Mouse (Mus musculus): ENCODE measurements around the gene Exoc4. TPM values are rescaled to one million over a fixed set of nuclear protein-coding genes. Genes with fewer than 3 reads are reported as not detected.

Gene Exoc4
- polyA plus RNA-seq (2014; fragmentation: Illumina TruSeq; extraction: RNeasy Lipid Tissue Mini Kit (QIAGEN cat#74804); ENCODE audit: low read depth, low replicate concordance), result 16.4 TPM

DNA sequence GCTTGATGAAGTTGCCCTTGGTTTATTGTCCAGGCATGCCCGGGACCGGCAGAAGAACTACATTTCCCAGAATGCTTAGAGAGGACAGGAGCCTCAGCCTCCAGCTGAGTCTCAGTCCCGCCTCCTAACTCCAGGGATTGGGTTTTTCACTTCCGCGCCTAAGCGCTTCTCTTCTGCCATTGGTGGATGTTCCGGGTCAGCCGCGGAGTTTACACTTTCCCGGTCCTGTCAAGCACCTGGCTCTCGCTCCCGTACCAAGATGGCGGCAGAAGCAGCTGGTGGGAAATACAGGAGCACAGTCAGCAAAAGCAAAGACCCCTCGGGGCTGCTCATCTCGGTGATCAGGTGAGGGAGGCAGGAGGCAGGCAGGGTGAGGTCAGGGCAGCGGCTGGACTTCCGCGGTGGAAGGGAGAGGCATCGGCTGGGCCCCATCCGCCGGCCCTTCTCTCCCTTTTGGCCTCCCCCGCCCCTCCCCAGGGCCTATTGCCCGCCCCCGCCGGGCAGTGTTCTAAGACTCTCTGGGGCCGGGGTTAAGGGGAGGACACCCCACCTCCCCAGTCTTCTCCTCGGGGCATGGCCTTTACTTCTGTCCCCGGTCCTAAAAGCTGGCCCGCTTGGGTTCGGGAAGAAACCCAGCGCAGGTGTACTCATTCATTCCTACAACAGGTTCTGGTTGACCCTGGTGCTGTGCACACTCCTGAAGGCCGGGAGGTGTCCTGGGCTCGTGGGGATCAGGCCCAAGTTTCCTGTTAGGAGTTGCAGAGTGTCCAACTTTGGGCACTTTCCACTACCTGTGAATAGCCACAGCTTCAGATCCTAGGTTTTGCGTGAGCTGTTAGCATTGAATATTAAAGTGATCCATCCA, at the start of gene Exoc4:
Gene Exoc4, plus strand, starts transcription at position 192 of the 865 bp plus-strand sequence.

Other genes with a start within 250 kb of the Exoc4 start
- gene Chchd3, start 188.8 kb upstream of the Exoc4 start, polyA plus RNA-seq (2014; fragmentation: Illumina TruSeq; extraction: RNeasy Lipid Tissue Mini Kit (QIAGEN cat#74804); ENCODE audit: low read depth, low replicate concordance), result 387 TPM